Mouse (Mus musculus) MEL (cell line): ENCODE data around the gene Strc. TPM values are rescaled to one million over a fixed set of nuclear protein-coding genes. Genes with fewer than 3 reads are reported as not detected.

Experiments used
- DNase-seq: peaks from one replicate; pipeline ENCODE4 v3.0.0; 2011; ENCODE audit warnings: low read depth, low spot score
- H3K27ac ChIP-seq: 2 replicates; pipeline ENCODE4 v1.5.1; 2012; ENCODE audit warnings: low read depth, mild to moderate bottlenecking, control low read depth, low read length, moderate library complexity; ENCODE audit not compliant: control insufficient read depth
- H3K27me3 ChIP-seq, 2 experiments: fragments of 150-350 bp in 1 of 2; sonication (generic) in 1 of 2; 2 replicates each; pipeline ENCODE4 v1.6.1; 2012; ENCODE audit warnings: low read length in 2 of 2, mild to moderate bottlenecking in 2 of 2, improper control_type of control experiment in 1 of 2, moderate library complexity in 1 of 2; ENCODE audit not compliant: insufficient read depth in 2 of 2, control insufficient read depth in 1 of 2
- H3K36me3 ChIP-seq, 2 experiments: 2 replicates each; pipeline ENCODE4 v1.6.1; 2012 to 2014; ENCODE audit warnings: low read length in 2 of 2, improper control_type of control experiment in 1 of 2, inconsistent platforms in 1 of 2, mild to moderate bottlenecking in 1 of 2; ENCODE audit not compliant: insufficient read depth in 2 of 2, control insufficient read depth in 1 of 2
- H3K4me1 ChIP-seq, 2 experiments: fragments of 150-350 bp in 1 of 2; sonication (generic) in 1 of 2; 2 replicates each; pipeline ENCODE4 v1.6.1; 2012; ENCODE audit warnings: low read length in 2 of 2, improper control_type of control experiment in 1 of 2, mild to moderate bottlenecking in 1 of 2; ENCODE audit not compliant: insufficient read depth in 2 of 2, control insufficient read depth in 1 of 2
- H3K4me3 ChIP-seq, 2 experiments: fragments of 150-350 bp in 1 of 2; sonication (generic) in 1 of 2; 2 replicates each; pipeline ENCODE4 v1.5.1; 2012; ENCODE audit warnings: low read depth in 2 of 2, low read length in 2 of 2, mild to moderate bottlenecking in 2 of 2, moderate library complexity in 2 of 2, control low read depth in 1 of 2, improper control_type of control experiment in 1 of 2; ENCODE audit not compliant: control insufficient read depth in 1 of 2, insufficient read depth in 1 of 2
- H3K79me2 ChIP-seq: 2 replicates; pipeline ENCODE4 v1.6.1; 2012; ENCODE audit warnings: mild to moderate bottlenecking, low read length, moderate library complexity; ENCODE audit not compliant: control insufficient read depth, poor library complexity, insufficient read depth
- H3K9ac ChIP-seq: 2 replicates; pipeline ENCODE4 v1.6.1; 2012; ENCODE audit warnings: low read depth, mild to moderate bottlenecking, control low read depth, low read length, moderate library complexity; ENCODE audit not compliant: control insufficient read depth, poor library complexity, severe bottlenecking
- H3K9me3 ChIP-seq: fragments of 150-350 bp; sonication (generic); replicated peaks from 2 replicates; pipeline ENCODE4 v1.6.1; 2012; ENCODE audit warnings: mild to moderate bottlenecking, low read length, improper control_type of control experiment, moderate library complexity; ENCODE audit not compliant: insufficient read depth
- CHD2 ChIP-seq: IDR thresholded peaks from 2 replicates; pipeline ENCODE4 v1.6.1; 2011; ENCODE audit warnings: low read length, improper control_type of control experiment
- E2F4 ChIP-seq: IDR thresholded peaks from 2 replicates; pipeline ENCODE4 v1.6.1; 2011; ENCODE audit warnings: low read depth, low read length, improper control_type of control experiment, borderline replicate concordance
- ELF1 ChIP-seq: IDR thresholded peaks from 2 replicates; pipeline ENCODE4 v1.6.1; 2014; ENCODE audit warnings: low read depth, mild to moderate bottlenecking, inconsistent platforms, low read length, improper control_type of control experiment, moderate library complexity
- EP300 ChIP-seq, 2 experiments: IDR thresholded peaks; 2 replicates each; pipeline ENCODE4 v1.6.1; 2011; ENCODE audit warnings: improper control_type of control experiment in 2 of 2, low read length in 2 of 2, low read depth in 1 of 2, mild to moderate bottlenecking in 1 of 2
- GATA1 ChIP-seq: IDR thresholded peaks from 2 replicates; pipeline ENCODE4 v1.6.1; 2011; ENCODE audit warnings: low read depth, low read length, improper control_type of control experiment
- HCFC1 ChIP-seq: IDR thresholded peaks from 2 replicates; pipeline ENCODE4 v1.6.1; 2012; ENCODE audit warnings: low read depth, mild to moderate bottlenecking, inconsistent platforms, low read length, improper control_type of control experiment, moderate library complexity
- JUND ChIP-seq: IDR thresholded peaks from 2 replicates; pipeline ENCODE4 v1.6.1; 2011; ENCODE audit warnings: low read depth, mild to moderate bottlenecking, improper control_type of control experiment, low read length
- KAT2A ChIP-seq: conservative IDR thresholded peaks from 2 replicates; pipeline ENCODE4 v1.6.1; 2012; ENCODE audit warnings: low read depth, low read length, improper control_type of control experiment, inconsistent platforms
- MAX ChIP-seq: IDR thresholded peaks from 2 replicates; pipeline ENCODE4 v1.6.1; 2011; ENCODE audit warnings: low read length, improper control_type of control experiment
- MEF2A ChIP-seq: IDR thresholded peaks from 2 replicates; pipeline ENCODE4 v1.6.1; 2014; ENCODE audit warnings: low read depth, mild to moderate bottlenecking, inconsistent platforms, low read length, improper control_type of control experiment; ENCODE audit not compliant: poor library complexity, insufficient replicate concordance, severe bottlenecking; ENCODE audit errors: extremely low read depth
- MXI1 ChIP-seq: IDR thresholded peaks from 2 replicates; pipeline ENCODE4 v1.6.1; 2011; ENCODE audit warnings: mild to moderate bottlenecking, low read depth, low read length, improper control_type of control experiment
- MYB ChIP-seq: IDR thresholded peaks from 2 replicates; pipeline ENCODE4 v1.6.1; 2011; ENCODE audit warnings: mild to moderate bottlenecking, low read depth, low read length, improper control_type of control experiment
- MYC ChIP-seq: IDR thresholded peaks from 2 replicates; pipeline ENCODE4 v1.6.1; 2011; ENCODE audit warnings: low read depth, mild to moderate bottlenecking, low read length, improper control_type of control experiment, moderate library complexity
- NELFE ChIP-seq: IDR thresholded peaks from 2 replicates; pipeline ENCODE4 v1.6.1; 2011; ENCODE audit warnings: low read depth, low read length, improper control_type of control experiment
- NRF1 ChIP-seq: IDR thresholded peaks from 2 replicates; pipeline ENCODE4 v1.6.1; 2014; ENCODE audit warnings: low read depth, mild to moderate bottlenecking, inconsistent platforms, low read length, improper control_type of control experiment, moderate library complexity; ENCODE audit not compliant: poor library complexity, insufficient read depth, severe bottlenecking
- POLR2A ChIP-seq, 2 experiments: IDR thresholded peaks; 2 replicates each; pipeline ENCODE4 v1.6.1; 2011 to 2012; ENCODE audit warnings: low read length in 2 of 2, mild to moderate bottlenecking in 2 of 2, control low read depth in 1 of 2, improper control_type of control experiment in 1 of 2, low read depth in 1 of 2, moderate library complexity in 1 of 2; ENCODE audit not compliant: control insufficient read depth in 1 of 2, insufficient read depth in 1 of 2, poor library complexity in 1 of 2
- POLR2AphosphoS2 ChIP-seq: IDR thresholded peaks from 2 replicates; pipeline ENCODE4 v1.6.1; 2011; ENCODE audit warnings: low read length, improper control_type of control experiment
- POLR2AphosphoS5 ChIP-seq: IDR thresholded peaks from 2 replicates; pipeline ENCODE4 v1.6.1; 2012; ENCODE audit warnings: low read depth, borderline replicate concordance, mild to moderate bottlenecking, inconsistent platforms, low read length, moderate library complexity, mixed read lengths
- RCOR1 ChIP-seq: IDR thresholded peaks from 2 replicates; pipeline ENCODE4 v1.6.1; 2012; ENCODE audit warnings: low read depth, mild to moderate bottlenecking, inconsistent platforms, low read length, improper control_type of control experiment
- SIN3A ChIP-seq: IDR thresholded peaks from 2 replicates; pipeline ENCODE4 v1.6.1; 2012; ENCODE audit warnings: low read length, improper control_type of control experiment, inconsistent platforms
- TBP ChIP-seq: IDR thresholded peaks from 2 replicates; pipeline ENCODE4 v1.8.0; 2011; ENCODE audit warnings: low read depth, low read length, improper control_type of control experiment
- UBTF ChIP-seq: IDR thresholded peaks from 2 replicates; pipeline ENCODE4 v1.6.1; 2012; ENCODE audit warnings: low read depth, mild to moderate bottlenecking, inconsistent platforms, low read length, improper control_type of control experiment, moderate library complexity, borderline replicate concordance; ENCODE audit not compliant: insufficient read depth
- USF1 ChIP-seq: IDR thresholded peaks from 2 replicates; pipeline ENCODE4 v1.6.1; 2014; ENCODE audit warnings: low read depth, mild to moderate bottlenecking, inconsistent platforms, low read length, improper control_type of control experiment, moderate library complexity
- USF2 ChIP-seq, 2 experiments: IDR thresholded peaks; 2 replicates each; pipeline ENCODE4 v1.6.1; 2011 to 2012; ENCODE audit warnings: improper control_type of control experiment in 2 of 2, low read length in 2 of 2, borderline replicate concordance in 1 of 2, inconsistent platforms in 1 of 2, low read depth in 1 of 2, mild to moderate bottlenecking in 1 of 2; ENCODE audit not compliant: insufficient read depth in 1 of 2
- ZC3H11A ChIP-seq: IDR thresholded peaks from 2 replicates; pipeline ENCODE4 v1.6.1; 2012; ENCODE audit warnings: low read depth, mild to moderate bottlenecking, inconsistent platforms, low read length, improper control_type of control experiment
- ZMIZ1 ChIP-seq: IDR thresholded peaks from 2 replicates; pipeline ENCODE4 v1.6.1; 2012; ENCODE audit warnings: low read depth, mild to moderate bottlenecking, inconsistent platforms, low read length, improper control_type of control experiment, moderate library complexity
- ZNF384 ChIP-seq: IDR thresholded peaks from 2 replicates; pipeline ENCODE4 v1.6.1; 2012; ENCODE audit warnings: low read depth, mild to moderate bottlenecking, inconsistent platforms, low read length, improper control_type of control experiment
- polyA plus RNA-seq, 2 experiments: library from polyadenylated mRNA; stranded (reverse) in 1 of 2; unstranded in 1 of 2; fragments of >175 nt in 1 of 2; fragments of >200 nt in 1 of 2; gene quantifications; 2 replicates each; pipeline versions ENCODE4 v1.2.1 to v1.2.4; 2012; ENCODE audit warnings: low replicate concordance in 2 of 2, low read depth in 1 of 2; ENCODE audit not compliant: insufficient read length in 2 of 2, insufficient read depth in 1 of 2, missing spikeins in 1 of 2
- total RNA-seq: library from RNA; depleted of rRNA; stranded (reverse); fragments of 300-350 nt; gene quantifications from 2 replicates; pipeline ENCODE4 v1.2.3, GENCODE M21; 2012

Strc gene
- total and polyA plus RNA-seq, 3 experiments = not detected

GRCm38 (mm10) chr2:121425890-121426289 is 38.9 kb upstream of the Strc start:
- Histone ChIP-seq H3K4me1 (no peaks in the 10 kb centered on the region), H3K27me3 (no peaks in the 10 kb centered on the region), H3K4me3 (no peak overlapping the region), H3K79me2 (peaks cover 1% of the 10 kb centered on the region; the same call in 1 of the 2 replicates), H3K27ac (no peak overlapping the region), H3K9ac (no peak overlapping the region), H3K36me3 (peaks cover 0 to 59% of the 10 kb centered on the region in 2 experiments; a peak in 2 of 4 replicates), H3K9me3 (no peaks in the 10 kb centered on the region)
- TF ChIP-seq UBTF (no peak), MXI1 (no peak), ZMIZ1 (no peak), NRF1 (no peak), NELFE (no peak), HCFC1 (no peak), MYB (no peak), KAT2A (no peak), GATA1 (no peak), ELF1 (no peak), RCOR1 (no peak)
- no peak for DNase-seq

DNA sequence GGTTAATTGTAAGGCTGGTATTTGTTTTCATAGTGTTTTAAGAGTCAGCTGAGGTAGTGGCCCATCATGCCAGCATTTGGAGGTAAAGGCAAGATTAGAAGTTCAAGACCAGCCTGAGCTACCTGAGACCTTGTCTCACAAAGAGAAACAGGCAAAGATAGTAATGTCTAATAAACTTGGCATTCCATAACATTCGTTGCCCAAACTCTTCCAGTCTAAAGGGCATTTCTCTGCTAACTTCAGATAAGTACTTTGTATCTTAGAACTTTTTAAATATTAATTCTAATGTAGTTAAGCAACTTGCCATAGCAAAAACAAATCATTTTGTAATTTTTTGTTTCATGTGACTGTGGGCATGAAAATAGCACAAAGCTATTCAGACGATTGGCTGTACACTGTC is 36.2 kb upstream of the Strc start:
- H3K9ac ChIP-seq = no peak overlapping the region
- H3K27me3 ChIP-seq = no peaks in the 10 kb centered on the region
- peaks cover 17% of the 10 kb centered on the region for H3K79me2 ChIP-seq
- H3K27ac ChIP-seq = no peak overlapping the region
- peaks cover 8 to 44% of the 10 kb centered on the region in 2 experiments for H3K36me3 ChIP-seq
- DNase-seq = no peak
- no peaks in the 10 kb centered on the region for H3K9me3 ChIP-seq
- H3K4me3 ChIP-seq = no peak overlapping the region
- no peaks in the 10 kb centered on the region; a peak in 1 of 4 replicates for H3K4me1 ChIP-seq
- no peak for TF ChIP-seq KAT2A
- TF ChIP-seq HCFC1 = no peak
- no peak for TF ChIP-seq EP300 (IDR thresholded peaks at IDR 0.05; ENCODE audit: low read depth in 1 of 2, low read length in 2 of 2)
- TF ChIP-seq MAX = no peak
- no peak for TF ChIP-seq SIN3A
- no peak for TF ChIP-seq JUND
- no peak for TF ChIP-seq USF1
- no peak for TF ChIP-seq ELF1
- no peak for TF ChIP-seq ZC3H11A
- no peak for TF ChIP-seq POLR2AphosphoS5
- no peak for TF ChIP-seq TBP
- TF ChIP-seq USF2 (IDR thresholded peaks at IDR 0.05; ENCODE audit: borderline replicate concordance in 1 of 2, insufficient read depth in 1 of 2, low read depth in 1 of 2, low read length in 2 of 2) = no peak
- no peak for TF ChIP-seq CHD2
- TF ChIP-seq POLR2A (IDR thresholded peaks at IDR 0.05; ENCODE audit: control insufficient read depth in 1 of 2, insufficient read depth in 1 of 2, low read depth in 1 of 2, low read length in 2 of 2, poor library complexity in 1 of 2) = no peak
- no peak for TF ChIP-seq E2F4
- no peak for TF ChIP-seq MYC
- no peak for TF ChIP-seq MEF2A
- TF ChIP-seq POLR2AphosphoS2 = no peak; the same call in 1 of the 2 replicates
- TF ChIP-seq ZNF384 = no peak
